Mouse (Mus musculus) left cerebral cortex, adult 9 months (tissue): ENCODE measurements at regions not wholly inside any gene's neighbourhood (a gene's known extent, or its start where the extent isn't known, plus 50 kb on each side); places are given as distances from the start of the nearest gene placed in this dataset.
"Not testable (repeated sequence)": the region's sequence is repeated elsewhere in the genome, so short reads cannot be mapped to it uniquely, and the experiment has no call there.

ENCODE experiments used
- DNase-seq, 2 experiments: peaks; one replicate each; pipeline ENCODE4 v3.0.0; 2022; ENCODE audit warnings: low spot score in 2 of 2

GRCm38 (mm10) chr6:22506871-22507270, 150.8 kb upstream of the Fam3c start:
- no peak for DNase-seq

DNA sequence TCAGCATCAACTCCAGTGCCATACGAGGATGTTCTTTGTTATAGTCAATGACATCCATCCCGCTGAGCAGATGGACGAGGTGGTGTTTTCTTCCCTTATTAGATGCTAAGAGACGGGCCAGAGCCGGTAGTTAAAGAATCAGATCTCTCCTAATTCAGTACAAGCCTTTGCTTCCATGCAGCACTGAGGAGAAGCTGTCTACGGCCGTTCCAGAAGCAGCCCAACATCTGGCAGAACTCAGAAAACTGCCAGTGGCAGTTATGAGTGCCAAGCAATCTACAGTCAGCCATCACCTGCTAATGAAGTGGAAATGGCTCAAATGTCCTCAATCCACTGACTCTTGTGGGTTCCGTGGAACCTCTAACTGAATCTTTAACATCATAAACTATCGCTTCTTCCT, 141.3 kb upstream of the Fam3c start:
- no peak for DNase-seq

DNA sequence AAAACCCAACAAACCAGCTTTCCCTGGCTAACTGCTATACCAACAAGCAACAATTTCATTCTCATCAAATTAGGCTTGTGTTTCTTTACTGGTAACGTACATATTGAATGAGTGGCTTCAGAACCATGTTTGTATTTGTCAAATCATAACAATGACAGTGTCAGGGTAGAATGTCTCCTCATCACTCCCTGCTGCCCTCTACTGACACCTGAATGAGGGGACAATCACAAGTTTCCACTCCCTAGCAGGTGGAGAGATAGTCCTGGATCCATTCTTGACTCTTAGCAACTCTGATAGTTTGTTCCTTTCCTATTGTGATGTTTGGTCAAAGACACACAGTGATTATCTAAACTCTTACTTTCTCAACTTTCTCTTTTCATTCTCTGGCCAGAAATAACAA, 140.4 kb upstream of the Fam3c start:
- DNase-seq = no peak

DNA sequence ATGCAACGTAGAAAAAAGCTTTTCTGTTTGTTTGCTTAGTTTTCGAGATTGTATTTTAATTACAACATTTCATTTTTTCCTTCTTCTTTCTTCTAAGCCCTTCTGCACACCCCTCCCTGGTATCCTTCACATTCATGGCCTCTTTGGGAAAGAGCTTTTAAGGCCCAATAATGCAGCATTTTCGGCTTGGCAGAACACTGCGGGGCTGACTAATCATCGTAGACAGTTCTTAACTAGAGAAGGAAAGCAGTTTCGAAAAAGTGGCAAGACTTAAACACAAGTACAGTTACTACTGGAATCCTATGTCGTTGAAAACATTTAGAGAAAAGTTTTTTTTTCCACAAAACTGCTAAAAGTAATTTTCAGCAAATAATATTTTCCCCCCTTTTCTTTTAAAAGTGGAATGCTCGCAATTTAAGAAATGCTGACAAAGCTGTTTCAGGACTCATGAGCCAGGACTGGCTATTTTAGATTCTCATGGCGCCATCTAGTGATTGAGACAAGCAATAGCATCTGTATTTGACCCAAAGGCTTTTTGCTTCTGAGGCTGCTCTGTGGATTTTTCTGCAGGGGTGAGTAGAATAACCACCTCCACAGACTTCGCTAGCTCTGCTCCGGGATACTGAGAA, 137.7 kb upstream of the Fam3c start:
- peak in 1 of 2 experiments; percentile 37 for DNase-seq

- DNase-seq = no peak
These were observed 136.9 kb upstream of the Fam3c start for GRCm38 (mm10) chr6:22492896-22493295.

DNA sequence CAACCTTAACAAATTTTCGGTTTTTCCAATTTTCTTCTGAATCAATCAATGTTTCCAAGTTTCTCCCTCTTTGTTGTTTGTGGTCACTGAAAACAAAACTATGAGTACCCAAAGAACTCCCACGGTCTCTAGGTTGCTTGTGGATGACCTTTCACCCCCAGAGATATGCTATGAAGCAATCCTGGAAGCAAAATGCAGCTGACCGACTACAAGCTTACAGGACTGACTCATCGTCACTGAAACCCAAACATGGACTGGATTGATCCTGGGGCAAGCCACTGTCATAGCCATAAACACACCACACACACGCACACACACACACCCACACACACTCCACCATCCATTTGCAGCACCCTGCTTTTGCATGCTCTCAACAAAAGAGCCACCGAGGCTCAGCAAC, 134.7 kb upstream of the Fam3c start:
- no peak for DNase-seq

DNA sequence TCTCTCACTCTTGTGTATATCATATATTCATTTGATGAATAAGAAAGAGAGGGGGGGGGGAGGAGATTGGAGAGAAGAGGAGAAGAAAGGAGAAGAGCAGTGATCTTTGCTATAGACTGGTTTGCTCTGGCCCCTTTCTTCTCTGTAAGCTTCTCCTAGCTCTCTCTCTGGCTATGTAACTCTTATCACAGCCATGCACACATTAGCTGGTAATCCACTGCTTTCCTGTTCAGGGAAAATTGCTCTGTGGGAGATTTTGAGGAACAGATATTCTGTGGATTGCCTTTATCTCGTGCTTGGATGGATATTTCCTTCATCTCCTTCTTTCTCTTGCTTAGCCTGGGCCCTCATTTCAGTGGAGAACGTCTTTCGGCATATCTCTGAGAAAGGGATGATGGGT, 131.4 kb upstream of the Fam3c start:
- no peak for DNase-seq

DNA sequence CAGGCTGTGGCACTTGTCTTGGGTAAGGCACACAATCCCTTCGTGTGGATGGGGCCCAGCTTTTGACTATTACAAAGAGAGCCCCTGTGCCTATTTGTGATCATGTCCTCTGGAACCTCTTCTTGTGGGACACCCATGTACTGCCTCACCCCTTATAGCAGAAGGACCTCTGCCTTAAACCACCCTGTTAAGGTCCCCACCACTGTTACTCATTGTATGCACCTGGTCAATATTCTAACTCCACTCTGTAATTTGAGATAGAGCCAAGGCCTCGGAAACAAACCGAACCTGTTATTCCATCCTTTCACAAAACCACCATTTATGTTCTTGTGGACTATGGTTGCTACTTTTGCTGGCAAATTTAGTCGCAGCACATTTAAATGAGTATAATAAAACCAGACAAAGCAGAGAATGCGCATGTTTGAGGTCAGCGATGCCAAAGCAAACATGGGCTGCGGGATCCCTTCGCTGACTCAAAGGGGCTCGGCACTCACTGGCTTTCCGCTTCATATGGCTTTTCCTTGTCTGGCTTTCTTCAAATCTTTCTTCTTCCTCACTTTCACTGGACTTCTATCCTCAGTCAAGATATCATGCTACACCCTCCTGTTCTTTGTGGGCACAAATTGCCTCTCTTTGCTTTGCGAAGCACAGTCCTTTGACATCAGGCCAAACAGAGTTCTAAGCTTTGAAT, 129.9 kb upstream of the Fam3c start:
- no peak for DNase-seq

DNA sequence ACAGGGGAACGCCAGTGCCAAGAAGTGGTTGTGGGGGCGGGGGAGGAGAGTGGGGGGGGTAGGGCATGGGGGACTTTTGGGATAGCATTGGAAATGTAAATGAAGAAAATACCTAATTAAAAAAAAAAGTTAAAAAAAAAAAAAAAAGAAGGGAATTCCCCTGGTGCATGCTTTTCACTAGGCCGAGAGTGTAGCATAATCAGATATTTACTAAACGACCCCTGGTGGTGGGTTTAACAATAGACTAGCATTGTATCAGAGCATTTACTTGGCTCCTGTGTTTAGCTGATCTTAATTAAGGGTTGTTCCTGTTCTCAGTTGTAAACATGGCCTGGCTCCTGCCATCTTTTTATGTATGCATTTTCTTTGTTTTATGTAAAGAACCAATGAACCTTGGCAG, 126.2 kb upstream of the Fam3c start:
- not testable (repeated sequence) for DNase-seq

DNA sequence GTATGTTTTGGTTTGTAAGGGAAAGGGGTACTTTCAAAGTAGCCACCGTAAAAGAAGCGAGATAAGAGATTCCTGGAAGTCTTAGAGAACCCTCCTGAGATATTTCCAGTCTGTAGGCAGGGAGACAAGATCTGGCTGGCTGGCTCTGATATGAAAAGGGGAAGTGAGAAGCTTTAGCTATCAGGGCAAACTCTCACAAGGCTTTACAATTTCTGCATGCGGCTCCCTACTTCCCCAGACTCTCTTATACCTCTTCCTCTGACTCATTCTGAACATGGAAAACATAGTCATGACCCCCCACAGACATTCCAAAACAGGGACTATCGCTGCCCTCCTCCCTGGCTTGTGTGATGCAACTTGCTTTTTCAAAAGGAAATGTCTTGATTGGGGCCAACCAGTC, 118.6 kb upstream of the Fam3c start:
- no peak for DNase-seq

DNA sequence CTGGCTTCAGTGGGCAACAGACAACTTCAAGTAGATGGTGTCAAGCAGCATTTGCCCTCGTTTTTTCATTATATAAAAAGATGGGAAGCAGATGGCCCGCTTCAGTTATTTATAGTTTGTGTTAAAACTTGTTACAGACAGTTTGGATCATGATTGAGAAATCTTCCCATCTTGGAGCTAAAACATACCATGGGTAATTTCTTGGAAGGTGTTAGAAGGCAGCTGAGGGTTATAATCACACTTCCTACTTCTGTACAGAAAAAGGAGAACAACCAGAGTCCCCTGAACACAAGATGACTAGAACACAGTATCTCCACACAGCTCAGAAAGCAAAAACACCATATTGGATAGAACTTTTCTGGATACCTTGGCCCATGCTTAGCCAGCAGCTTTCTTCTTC, 118.0 kb upstream of the Fam3c start:
- peak; percentile 28 to 43 for DNase-seq

GRCm38 (mm10) chr6:22472400-22472799, 116.4 kb upstream of the Fam3c start:
- not testable (repeated sequence) for DNase-seq

DNA sequence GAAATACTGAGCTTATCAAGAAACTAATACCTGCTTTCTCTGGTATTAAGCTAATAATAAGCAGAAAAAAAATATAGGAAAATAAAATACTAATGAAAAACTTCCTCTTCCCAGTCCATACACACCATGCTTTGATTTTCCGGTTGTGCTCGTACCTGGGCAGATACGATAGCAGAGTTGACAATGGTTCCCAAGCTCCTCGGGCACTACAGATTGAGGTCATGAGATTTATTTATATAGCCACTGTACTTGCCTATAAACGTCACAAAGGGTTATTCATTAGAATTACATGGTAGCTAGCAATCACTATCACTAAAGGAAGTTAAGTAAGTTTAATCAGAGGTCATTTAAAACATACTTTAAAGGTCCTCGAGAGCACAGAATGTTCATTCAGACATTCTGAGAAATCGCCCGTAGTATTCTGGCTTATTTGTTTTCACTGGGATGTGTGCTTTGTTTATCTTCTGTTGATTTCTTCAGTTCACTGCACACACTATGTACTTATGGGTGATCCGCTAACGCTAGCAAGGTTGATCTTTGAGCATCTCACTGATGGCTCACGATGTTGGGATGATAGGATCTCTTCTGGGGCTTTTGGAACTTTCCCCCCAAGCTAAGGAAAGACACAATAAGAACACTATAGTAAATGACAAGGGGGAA, 111.4 kb upstream of the Fam3c start:
- no peak for DNase-seq

- DNase-seq = no peak
These were observed 109.9 kb upstream of the Fam3c start for GRCm38 (mm10) chr6:22465926-22466325.

GRCm38 (mm10) chr6:22459440-22460016, 103.5 kb upstream of the Fam3c start:
- no peak for DNase-seq

- no peak for DNase-seq
These were observed 96.2 kb upstream of the Fam3c start for GRCm38 (mm10) chr6:22452203-22452602.

GRCm38 (mm10) chr6:22450501-22450900, 94.5 kb upstream of the Fam3c start:
- DNase-seq = no peak

DNA sequence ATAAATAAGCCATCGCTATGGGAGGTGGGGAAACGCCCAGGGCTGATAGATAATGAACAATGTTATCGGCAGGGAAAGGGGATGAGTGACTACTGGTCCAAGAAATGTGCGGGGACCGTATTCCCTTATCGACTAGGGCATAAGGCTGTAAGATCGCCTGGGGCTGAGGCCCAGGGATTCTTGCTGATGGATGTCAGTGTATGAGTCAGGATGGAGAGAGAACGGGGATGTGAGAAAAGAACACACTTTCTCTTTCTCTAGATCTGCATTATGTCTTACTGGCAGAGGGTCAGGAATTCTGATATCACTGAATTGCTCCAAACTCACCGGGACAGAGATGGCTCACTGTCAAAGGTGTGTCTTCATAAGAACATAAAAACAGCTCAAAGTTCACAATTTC, 92.9 kb upstream of the Fam3c start:
- DNase-seq = no peak

- no peak for DNase-seq
These were observed 91.6 kb upstream of the Fam3c start for GRCm38 (mm10) chr6:22447636-22448035.

DNA sequence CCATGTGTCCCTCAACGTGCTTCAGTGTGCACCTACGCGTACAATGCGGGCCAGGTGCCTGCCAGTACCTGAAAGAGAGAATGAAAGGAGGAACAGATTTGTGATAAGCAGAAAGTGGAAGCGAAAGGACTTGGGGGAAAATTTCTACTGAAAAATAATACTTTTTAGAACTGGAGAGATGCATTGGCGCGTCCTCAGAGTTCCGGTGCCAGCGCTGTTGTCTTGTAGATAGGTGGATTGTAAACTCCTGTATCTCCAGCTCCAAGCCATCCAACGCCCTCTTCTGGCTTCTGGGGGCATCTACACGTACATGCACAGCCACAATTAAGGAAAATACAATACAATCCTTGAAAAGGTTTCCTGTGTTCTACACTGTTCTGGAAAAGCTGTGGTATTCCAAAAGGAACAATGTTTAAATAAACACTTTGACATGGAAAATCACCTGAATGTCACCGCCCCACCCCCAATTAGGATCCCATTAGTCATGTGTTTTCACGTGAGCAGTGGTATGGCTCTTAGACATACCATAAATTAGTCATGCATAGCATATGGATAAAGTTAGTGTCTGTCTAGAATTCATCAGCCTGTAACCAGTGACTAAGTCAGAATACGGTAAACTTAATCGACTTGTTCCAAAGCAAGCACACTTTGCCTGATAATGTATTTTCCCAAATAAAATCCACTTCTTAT, 90.7 kb upstream of the Fam3c start:
- no peak for DNase-seq

DNA sequence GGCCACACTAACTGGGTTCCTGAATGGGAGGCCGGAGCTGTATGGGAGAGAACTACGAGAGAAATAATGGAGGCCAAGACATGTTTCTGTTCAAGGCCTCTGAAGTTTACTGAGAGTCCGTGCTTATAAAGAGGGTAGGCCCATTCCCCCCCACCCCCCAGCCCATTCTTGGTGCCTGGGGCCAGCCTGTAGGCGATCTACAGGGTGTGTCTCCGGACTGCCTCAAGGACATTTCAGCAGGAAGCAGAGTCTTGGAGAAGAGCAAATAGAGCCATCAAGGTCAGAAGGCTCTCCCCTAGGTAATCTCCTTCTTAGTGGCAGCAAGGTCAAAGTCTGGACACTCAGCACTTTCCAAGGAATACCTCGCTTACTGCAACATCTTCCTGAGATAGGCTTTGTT, 88.8 kb upstream of the Fam3c start:
- DNase-seq = not testable (repeated sequence)

DNA sequence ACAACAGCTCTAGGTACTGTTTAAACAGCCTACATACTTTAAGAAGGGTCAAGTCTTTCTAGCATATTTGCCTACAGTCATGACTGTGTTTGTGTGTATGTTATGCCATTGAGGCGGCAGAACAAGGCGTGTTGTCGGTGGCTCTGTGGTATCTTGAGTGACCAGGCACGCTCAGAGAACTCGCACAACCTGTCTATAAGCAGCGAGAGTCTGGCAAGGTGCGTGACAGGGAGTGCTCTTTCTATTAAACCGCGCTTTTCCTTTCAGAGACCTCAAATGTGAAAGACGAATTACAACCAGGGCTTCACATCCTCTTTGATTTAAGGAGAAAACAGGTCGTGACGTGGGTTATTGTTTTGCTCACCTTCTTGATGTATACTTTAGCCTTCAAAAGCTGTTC, 88.2 kb upstream of the Fam3c start:
- DNase-seq = no peak
